Mouse (Mus musculus): Measurements from ENCODE around the gene Gm29609. TPM values are rescaled to one million over a fixed set of nuclear protein-coding genes. Genes with fewer than 3 reads are reported as not detected.
"Not testable (repeated sequence)": the region's sequence is repeated elsewhere in the genome, so short reads cannot be mapped to it uniquely, and the experiment has no call there.

Gene Gm29609
- 0.38 and 0.71 TPM in 2 replicates for polyA plus RNA-seq (2012; rRNA removed)

GRCm38 (mm10) chr5:31179766-31180630 is at the start of gene Gm29609, which contains the start of gene Gtf3c2:
Gene Gm29609 (minus strand): TSS chr5:31179911.
Gene Gtf3c2 (minus strand): TSS chr5:31180144.
- peak; percentile 78 for DNase-seq (ENCODE audit: low read depth, low spot score)

GRCm38 (mm10) chr5:31226641-31227040 is 46.9 kb upstream of the Gm29609 start:
- no peak for DNase-seq (ENCODE audit: low read depth, low spot score)
- WGBS = 75% methylated on average over 1 of the region's 1 CpGs

More at GRCm38 (mm10) chr5:31179766-31180630, at the start of gene Gm29609, which contains the start of gene Gtf3c2:
- under 1% methylated on average over 59 of the region's 59 CpGs for WGBS

DNA sequence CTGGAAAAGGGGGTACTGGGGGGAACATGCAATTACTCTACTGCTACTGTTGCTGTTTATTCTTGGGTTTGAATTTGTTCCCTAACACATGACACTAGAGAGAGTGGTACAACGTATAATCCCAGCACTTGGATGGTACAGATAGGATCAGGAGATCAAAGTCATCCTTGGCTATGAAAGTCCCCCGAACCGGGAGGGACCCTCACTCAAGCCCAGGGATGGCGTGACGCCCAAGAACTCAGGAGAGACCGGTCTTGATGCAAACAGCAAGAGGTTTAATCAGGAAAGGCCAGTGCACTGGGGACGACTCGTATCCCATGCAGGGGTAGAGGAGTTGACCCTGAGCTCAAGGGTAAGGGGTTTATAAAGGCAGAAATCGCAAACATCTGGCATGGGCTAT is 43.0 kb upstream of the Gm29609 start:
- whole genome bisulfite sequencing = 95% methylated on average over 9 of the region's 9 CpGs

GRCm38 (mm10) chr5:31221304-31221945 is 41.7 kb upstream of the Gm29609 start:
- WGBS = 22% methylated on average over 11 of the region's 11 CpGs
- DNase-seq (ENCODE audit: low read depth, low spot score) = no peak

More for the DNA sequence above, 43.0 kb upstream of the Gm29609 start:
- no peak for DNase-seq (ENCODE audit: low read depth, low spot score)

- no peak for DNase-seq (ENCODE audit: low read depth, low spot score)
- WGBS = under 1% methylated on average over 70 of the region's 70 CpGs
These were observed 41.0 kb upstream of the Gm29609 start, which contains the start of gene Ppm1g for GRCm38 (mm10) chr5:31220448-31221303. Gene Ppm1g (minus strand): TSS chr5:31220687.

- WGBS = under 1% methylated on average over 40 of the region's 40 CpGs
- DNase-seq (ENCODE audit: low read depth, low spot score) = no peak
These were observed 40.3 kb upstream of the Gm29609 start for GRCm38 (mm10) chr5:31219911-31220447.

- under 1% methylated on average over 11 of the region's 11 CpGs for WGBS
These were observed 39.8 kb upstream of the Gm29609 start for GRCm38 (mm10) chr5:31219474-31219873.

DNA sequence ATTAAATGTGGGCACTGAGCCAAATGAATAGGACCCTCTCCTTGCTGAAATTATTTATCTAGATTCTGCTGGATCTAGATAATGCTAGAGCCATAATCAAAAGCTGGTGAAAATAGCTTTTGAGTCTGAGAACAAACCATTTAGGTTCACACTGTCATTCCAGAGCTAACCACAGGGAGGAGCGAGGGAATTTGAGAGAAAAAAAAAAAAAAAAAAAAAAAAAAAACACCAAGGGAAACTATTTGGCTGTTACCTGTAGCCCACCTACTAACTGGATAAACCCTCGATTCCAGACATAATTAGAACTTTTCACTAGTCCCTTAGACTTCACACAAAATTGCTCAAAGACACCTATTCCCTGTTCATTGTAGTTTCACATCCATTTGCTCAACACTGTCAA is 39.4 kb upstream of the Gm29609 start:
- WGBS = 2% methylated on average over 2 of the region's 2 CpGs
- DNase-seq (ENCODE audit: low read depth, low spot score) = no peak

More at GRCm38 (mm10) chr5:31219474-31219873, 39.8 kb upstream of the Gm29609 start:
- no peak for DNase-seq (ENCODE audit: low read depth, low spot score)

- WGBS = 45% methylated on average over 7 of the region's 7 CpGs
- DNase-seq (ENCODE audit: low read depth, low spot score) = no peak
These were observed 38.6 kb upstream of the Gm29609 start for GRCm38 (mm10) chr5:31218294-31218693.

GRCm38 (mm10) chr5:31216554-31216953 is 36.8 kb upstream of the Gm29609 start:
- DNase-seq (ENCODE audit: low read depth, low spot score) = not testable (repeated sequence)
- WGBS = 79% methylated on average over 6 of the region's 6 CpGs

DNA sequence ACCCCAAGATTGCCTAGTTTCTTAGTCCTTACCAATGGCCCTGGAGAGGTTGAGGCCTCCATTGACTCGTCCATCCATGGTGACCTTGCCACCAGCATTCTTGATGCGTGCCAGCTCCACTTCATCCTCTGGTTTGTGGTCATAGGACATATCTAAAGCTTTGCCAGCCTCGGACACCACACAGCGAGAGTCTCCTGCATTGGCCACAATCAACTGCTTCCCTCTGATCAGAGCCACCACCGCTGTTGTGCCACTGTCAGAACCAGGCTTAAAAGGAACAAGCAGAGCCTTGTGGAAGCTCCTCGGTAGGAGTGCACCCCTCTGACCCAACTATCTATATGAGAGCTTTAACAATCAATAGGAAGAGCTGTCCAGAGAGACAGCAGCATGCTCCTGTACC is 24.7 kb upstream of the Gm29609 start:
- no peak for DNase-seq (ENCODE audit: low read depth, low spot score)
- 91% methylated on average over 6 of the region's 6 CpGs for WGBS

DNA sequence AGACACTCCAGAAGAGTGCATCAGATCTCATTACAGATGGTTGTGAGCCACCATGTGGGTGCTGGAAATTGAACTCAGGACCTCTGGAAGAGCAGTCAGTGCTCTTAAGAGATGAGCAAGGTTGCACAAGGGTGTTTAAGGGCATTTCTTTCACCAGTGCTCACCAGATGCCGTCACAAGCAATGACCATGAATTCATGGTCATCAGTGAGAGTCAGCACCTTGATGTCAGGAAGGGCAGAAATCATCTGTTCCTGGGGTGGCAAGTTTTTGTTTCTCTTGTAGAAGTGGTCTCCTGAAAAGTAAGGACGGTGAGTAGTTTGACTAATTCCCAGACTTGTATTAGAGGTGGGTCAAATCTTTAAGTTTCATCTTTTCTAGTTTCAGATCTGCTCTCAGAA is 24.2 kb upstream of the Gm29609 start:
- no peak for DNase-seq (ENCODE audit: low read depth, low spot score)
- WGBS = 93% methylated on average over 2 of the region's 2 CpGs

GRCm38 (mm10) chr5:31202933-31203332 is 23.2 kb upstream of the Gm29609 start:
- DNase-seq (ENCODE audit: low read depth, low spot score) = no peak
- WGBS = 89% methylated on average over 7 of the region's 7 CpGs

DNA sequence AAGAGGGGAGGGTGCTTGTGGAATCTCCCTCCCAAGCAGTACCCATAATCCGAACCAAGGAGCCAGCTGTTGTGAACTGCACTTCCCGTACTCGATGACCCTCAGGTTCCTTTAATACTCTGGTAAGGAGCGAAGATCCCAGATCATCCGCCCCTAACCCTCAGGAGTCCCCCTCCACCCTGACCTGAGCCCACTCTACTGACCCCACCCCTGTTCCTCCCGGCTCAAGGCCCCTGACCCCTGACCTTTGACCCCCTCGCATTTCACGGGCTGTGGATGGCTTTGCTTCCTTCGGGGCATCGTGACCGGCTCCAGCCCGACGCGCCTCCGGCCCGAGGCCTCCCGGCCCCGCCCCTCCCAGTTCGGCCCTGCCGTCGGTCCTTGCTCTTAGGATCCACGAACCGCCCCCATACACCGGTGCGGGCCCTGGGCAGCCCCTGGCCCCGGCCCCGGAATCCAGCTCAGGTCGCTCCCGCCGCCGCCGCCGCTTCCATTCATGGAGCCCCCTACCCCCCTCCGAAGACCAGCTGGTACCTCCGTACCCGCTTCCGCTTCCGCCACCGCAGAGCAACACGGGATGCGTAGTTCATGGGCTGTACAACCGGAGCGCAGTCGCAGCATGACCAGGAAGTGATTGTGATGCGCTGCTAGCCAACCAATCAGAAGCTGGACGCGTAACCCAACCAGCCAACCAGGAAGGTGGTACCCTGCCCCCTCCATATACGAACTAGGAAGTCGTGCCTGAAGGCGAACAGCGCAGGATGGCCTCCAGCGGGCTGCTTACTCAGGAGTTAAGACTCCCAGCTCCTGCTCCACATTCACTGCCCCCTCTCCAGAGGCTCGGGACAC is 22.3 kb upstream of the Gm29609 start, which contains the start of gene Zfp513:
Gene Zfp513, minus strand, starts transcription at position 562 of the 849 bp plus-strand sequence.
- under 1% methylated on average over 53 of the region's 53 CpGs for WGBS
- DNase-seq (ENCODE audit: low read depth, low spot score) = peak; percentile 93

DNA sequence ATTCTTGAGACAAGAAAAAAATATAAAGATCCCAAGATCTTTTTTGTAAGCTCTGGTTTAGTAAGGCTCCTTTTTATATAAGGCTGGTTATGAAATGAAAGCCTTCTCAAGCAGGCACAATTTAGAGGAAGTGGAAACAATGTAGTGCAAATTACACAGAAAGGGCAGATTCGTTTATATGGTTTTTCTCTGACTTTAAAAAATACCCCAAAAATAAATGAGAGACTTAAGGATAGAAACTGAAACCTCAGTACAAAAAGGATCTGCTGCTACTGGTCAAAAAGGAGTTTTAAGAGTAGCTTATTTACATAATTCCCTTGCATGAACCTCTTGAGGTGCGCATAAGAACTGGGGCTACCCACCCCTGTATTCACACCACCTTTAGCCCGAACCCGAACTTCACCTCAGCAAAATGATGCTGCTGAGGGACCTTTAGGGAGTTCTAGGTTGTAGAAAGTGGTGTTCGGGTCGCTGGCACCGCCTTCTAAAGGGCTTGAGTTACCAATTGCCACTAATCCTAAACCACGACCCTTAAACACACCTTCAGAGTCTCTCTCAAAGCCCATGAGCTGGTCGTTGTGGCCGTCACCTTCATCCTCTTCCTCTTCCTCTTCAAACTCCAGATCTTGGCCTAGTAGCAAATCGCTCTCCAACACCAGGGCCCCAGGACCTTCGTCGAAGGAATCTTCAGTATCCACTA is 21.5 kb upstream of the Gm29609 start:
- no peak for DNase-seq (ENCODE audit: low read depth, low spot score)

DNA sequence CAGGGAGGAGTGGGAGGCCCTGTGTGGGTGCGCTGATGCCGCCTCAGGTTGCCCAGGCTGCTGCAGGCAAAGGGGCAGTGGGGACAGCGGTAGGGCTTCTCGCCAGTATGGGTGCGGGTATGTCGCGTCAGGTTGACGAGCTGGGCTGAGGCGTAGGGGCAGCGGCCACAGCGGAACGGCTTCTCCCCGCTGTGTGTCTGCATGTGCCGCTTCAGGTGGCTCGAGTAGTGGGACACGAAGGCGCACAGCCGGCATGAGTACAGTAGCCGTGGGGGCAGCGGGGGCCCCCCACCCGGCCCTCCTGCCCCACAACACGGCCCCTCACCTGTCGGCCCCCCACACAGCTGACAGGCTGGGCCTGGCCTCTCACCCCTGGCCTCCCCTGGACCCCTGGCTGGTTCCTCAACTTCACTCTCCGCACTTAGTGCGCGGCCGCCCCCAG is 20.6 kb upstream of the Gm29609 start:
- no peak for DNase-seq (ENCODE audit: low read depth, low spot score)
- 87% methylated on average over 27 of the region's 27 CpGs for WGBS

More for the DNA sequence above, 21.5 kb upstream of the Gm29609 start:
- 4% methylated on average over 13 of the region's 13 CpGs for WGBS

- DNase-seq (ENCODE audit: low read depth, low spot score) = no peak
- WGBS = 67% methylated on average over 9 of the region's 9 CpGs
These were observed 20.2 kb upstream of the Gm29609 start for GRCm38 (mm10) chr5:31199893-31200292.

Data from large intestine, adult 2 months (tissue).